Mouse (Mus musculus): ENCODE data around the gene Tsc2. TPM values are rescaled to one million over a fixed set of nuclear protein-coding genes. Genes with fewer than 3 reads are reported as not detected.

Tsc2 gene
- total RNA-seq, 1 experiment: 93.0 TPM

GRCm38 (mm10) chr17:24597989-24598388 lies 34.4 kb downstream of the Tsc2 start:
- Histone ChIP-seq H3K4me1 (ENCODE audit: control insufficient read depth in 2 of 2, insufficient read depth in 2 of 2, low read length in 2 of 2, poor library complexity in 1 of 2) (peaks cover 0 to 10% of the 10 kb centered on the region in 2 experiments; a peak in 2 of 4 replicates), H3K4me3 (ENCODE audit: insufficient read depth in 1 of 2, low read depth in 1 of 2, low read length in 2 of 2, poor library complexity in 1 of 2, severe bottlenecking in 1 of 2) (no peak overlapping the region), H3K9ac (ENCODE audit: insufficient read depth, low read depth, low read length, poor library complexity, severe bottlenecking) (no peak overlapping the region), H3K27ac (ENCODE audit: insufficient read depth, low read depth, low read length, poor library complexity, severe bottlenecking) (no peak overlapping the region), H3K36me3 (ENCODE audit: control insufficient read depth, insufficient read depth, low read length, poor library complexity, severe bottlenecking) (peaks cover 82% of the 10 kb centered on the region), H3K9me3 (ENCODE audit: control insufficient read depth, insufficient read depth, low read depth, low read length) (no peaks in the 10 kb centered on the region)
- in situ Hi-C loops (cut with MboI; ENCODE audit: low sequenced_read_pairs in 2 of 2, unreplicated experiment in 2 of 2): no loop called here
- DNase-seq (ENCODE audit: low read depth, low spot score): no peak
- TF ChIP-seq CHD2 (IDR thresholded peaks at IDR 0.05; ENCODE audit: low read depth, low read length) (no peak), ZC3H11A (IDR thresholded peaks at IDR 0.05; ENCODE audit: borderline replicate concordance, low read depth, low read length) (no peak), ZNF384 (IDR thresholded peaks at IDR 0.05; ENCODE audit: low read depth, low read length) (no peak), MAFK (IDR thresholded peaks at IDR 0.05; ENCODE audit: insufficient read depth, low read depth, low read length) (no peak), HCFC1 (IDR thresholded peaks at IDR 0.05; ENCODE audit: borderline replicate concordance, insufficient read depth, low read length) (no peak)

GRCm38 (mm10) chr17:24596471-24597183 lies 35.8 kb downstream of the Tsc2 start:
- Histone ChIP-seq H3K9me3 (ENCODE audit: control insufficient read depth, insufficient read depth, low read depth, low read length) (no peaks in the 10 kb centered on the region), H3K4me3 (ENCODE audit: insufficient read depth in 1 of 2, low read depth in 1 of 2, low read length in 2 of 2, poor library complexity in 1 of 2, severe bottlenecking in 1 of 2) (no peak overlapping the region), H3K27ac (ENCODE audit: insufficient read depth, low read depth, low read length, poor library complexity, severe bottlenecking) (no peak overlapping the region), H3K4me1 (ENCODE audit: control insufficient read depth in 2 of 2, insufficient read depth in 2 of 2, low read length in 2 of 2, poor library complexity in 1 of 2) (peaks cover 0 to 10% of the 10 kb centered on the region in 2 experiments; a peak in 2 of 4 replicates), H3K36me3 (ENCODE audit: control insufficient read depth, insufficient read depth, low read length, poor library complexity, severe bottlenecking) (peaks cover 76% of the 10 kb centered on the region), H3K9ac (ENCODE audit: insufficient read depth, low read depth, low read length, poor library complexity, severe bottlenecking) (no peak overlapping the region)
- no peak for DNase-seq (ENCODE audit: low read depth, low spot score)
- in situ Hi-C loops (cut with MboI; ENCODE audit: low sequenced_read_pairs in 2 of 2, unreplicated experiment in 2 of 2): no loop called here
- TF ChIP-seq ZC3H11A (IDR thresholded peaks at IDR 0.05; ENCODE audit: borderline replicate concordance, low read depth, low read length) (no peak), ZNF384 (IDR thresholded peaks at IDR 0.05; ENCODE audit: low read depth, low read length) (no peak)

- Histone ChIP-seq H3K9me3 (ENCODE audit: control insufficient read depth, insufficient read depth, low read depth, low read length) (no peaks in the 10 kb centered on the region), H3K4me3 (ENCODE audit: insufficient read depth in 1 of 2, low read depth in 1 of 2, low read length in 2 of 2, poor library complexity in 1 of 2, severe bottlenecking in 1 of 2) (no peak overlapping the region), H3K4me1 (ENCODE audit: control insufficient read depth in 2 of 2, insufficient read depth in 2 of 2, low read length in 2 of 2, poor library complexity in 1 of 2) (peaks cover 0 to 10% of the 10 kb centered on the region in 2 experiments; a peak in 2 of 4 replicates), H3K27ac (ENCODE audit: insufficient read depth, low read depth, low read length, poor library complexity, severe bottlenecking) (no peak overlapping the region), H3K9ac (ENCODE audit: insufficient read depth, low read depth, low read length, poor library complexity, severe bottlenecking) (no peak overlapping the region), H3K36me3 (ENCODE audit: control insufficient read depth, insufficient read depth, low read length, poor library complexity, severe bottlenecking) (peaks cover 71% of the 10 kb centered on the region)
- DNase-seq (ENCODE audit: low read depth, low spot score): no peak
- in situ Hi-C loops (cut with MboI; ENCODE audit: low sequenced_read_pairs in 2 of 2, unreplicated experiment in 2 of 2): no loop called here
- TF ChIP-seq HCFC1 (IDR thresholded peaks at IDR 0.05; ENCODE audit: borderline replicate concordance, insufficient read depth, low read length) (no peak), CHD2 (IDR thresholded peaks at IDR 0.05; ENCODE audit: low read depth, low read length) (no peak), MAFK (IDR thresholded peaks at IDR 0.05; ENCODE audit: insufficient read depth, low read depth, low read length) (no peak), ZNF384 (IDR thresholded peaks at IDR 0.05; ENCODE audit: low read depth, low read length) (no peak), ZC3H11A (IDR thresholded peaks at IDR 0.05; ENCODE audit: borderline replicate concordance, low read depth, low read length) (no peak)
Observed at GRCm38 (mm10) chr17:24596073-24596466, 36.4 kb downstream of the Tsc2 start.

GRCm38 (mm10) chr17:24595126-24596072 lies 37.0 kb downstream of the Tsc2 start:
- Histone ChIP-seq H3K9ac (ENCODE audit: insufficient read depth, low read depth, low read length, poor library complexity, severe bottlenecking) (peak overlapping the region; percentile 14; the same call in 1 of the 2 replicates), H3K4me3 (ENCODE audit: insufficient read depth in 1 of 2, low read depth in 1 of 2, low read length in 2 of 2, poor library complexity in 1 of 2, severe bottlenecking in 1 of 2) (no peak overlapping the region), H3K4me1 (ENCODE audit: control insufficient read depth in 2 of 2, insufficient read depth in 2 of 2, low read length in 2 of 2, poor library complexity in 1 of 2) (peaks cover 0 to 10% of the 10 kb centered on the region in 2 experiments; a peak in 2 of 4 replicates), H3K27ac (ENCODE audit: insufficient read depth, low read depth, low read length, poor library complexity, severe bottlenecking) (no peak overlapping the region), H3K9me3 (ENCODE audit: control insufficient read depth, insufficient read depth, low read depth, low read length) (no peaks in the 10 kb centered on the region), H3K36me3 (ENCODE audit: control insufficient read depth, insufficient read depth, low read length, poor library complexity, severe bottlenecking) (peaks cover 66% of the 10 kb centered on the region)
- TF ChIP-seq ZC3H11A (IDR thresholded peaks at IDR 0.05; ENCODE audit: borderline replicate concordance, low read depth, low read length) (no peak), CHD2 (IDR thresholded peaks at IDR 0.05; ENCODE audit: low read depth, low read length) (no peak), ZNF384 (IDR thresholded peaks at IDR 0.05; ENCODE audit: low read depth, low read length) (no peak), HCFC1 (IDR thresholded peaks at IDR 0.05; ENCODE audit: borderline replicate concordance, insufficient read depth, low read length) (no peak), MAFK (IDR thresholded peaks at IDR 0.05; ENCODE audit: insufficient read depth, low read depth, low read length) (no peak)
- no peak for DNase-seq (ENCODE audit: low read depth, low spot score)
- in situ Hi-C loops (cut with MboI; ENCODE audit: low sequenced_read_pairs in 2 of 2, unreplicated experiment in 2 of 2): no loop called here

Data from ES-E14 (cell line).